Mouse (Mus musculus): Measurements from ENCODE around the gene Tbce. TPM values are rescaled to one million over a fixed set of nuclear protein-coding genes. Genes with fewer than 3 reads are reported as not detected.

Tbce gene
- 53.8 and 56.7 TPM in 2 replicates for polyA plus RNA-seq (2015; fragmentation: Nextera tagmentation; extraction: Ambion mirVana)

- peak within 1 kb of the TSS; percentile 77 for H3K9ac ChIP-seq
- H3K4me3 ChIP-seq (replicated peaks) = peak within 1 kb of the TSS; percentile 78
- H3K36me3 ChIP-seq = no peaks in the 10 kb centered on the region
- ATAC-seq (ENCODE audit: insufficient number of reproducible peaks, low FRiP score, low TSS enrichment, low read depth) = peak; percentile 93
- H3K9me3 ChIP-seq (replicated peaks) = no peaks in the 10 kb centered on the region
- peak within 1 kb of the TSS; percentile 87 for H3K4me2 ChIP-seq (replicated peaks)
- WGBS = under 1% methylated on average over 35 of the region's 35 CpGs
- H3K4me1 ChIP-seq = peaks cover 13% of the 10 kb centered on the region
- H3K27ac ChIP-seq (replicated peaks) = peak within 1 kb of the TSS; percentile 96
- H3K27me3 ChIP-seq = no peaks in the 10 kb centered on the region
Measured at GRCm38 (mm10) chr13:14039292-14039965, at the start of gene Tbce. Tbce (minus strand) TSS chr13:14039638.

- no peak for ATAC-seq (ENCODE audit: insufficient number of reproducible peaks, low FRiP score, low TSS enrichment, low read depth)
- Histone ChIP-seq H3K4me1 (no peaks in the 10 kb centered on the region), H3K4me3 (replicated peaks) (no peak overlapping the region), H3K36me3 (0 out of 2 replicates have a peak, but pooled peaks cover 4% of the 10 kb centered on the region), H3K9ac (no peak overlapping the region), H3K9me3 (replicated peaks) (no peaks in the 10 kb centered on the region), H3K4me2 (replicated peaks) (no peak overlapping the region), H3K27me3 (no peaks in the 10 kb centered on the region), H3K27ac (replicated peaks) (no peak overlapping the region)
- WGBS = 85% methylated on average over 1 of the region's 1 CpGs
Measured at GRCm38 (mm10) chr13:14088669-14089068, 49.2 kb upstream of the Tbce start.

GRCm38 (mm10) chr13:14075326-14075725 lies 35.9 kb upstream of the Tbce start:
- Histone ChIP-seq H3K9me3 (replicated peaks) (no peaks in the 10 kb centered on the region), H3K4me2 (replicated peaks) (no peak overlapping the region), H3K4me1 (no peaks in the 10 kb centered on the region), H3K36me3 (peaks cover 6% of the 10 kb centered on the region; the same call in 1 of the 2 replicates), H3K27me3 (no peaks in the 10 kb centered on the region), H3K4me3 (replicated peaks) (no peak overlapping the region), H3K27ac (replicated peaks) (no peak overlapping the region), H3K9ac (no peak overlapping the region)
- WGBS = 91% methylated on average over 1 of the region's 1 CpGs
- no peak for ATAC-seq (ENCODE audit: insufficient number of reproducible peaks, low FRiP score, low TSS enrichment, low read depth)

GRCm38 (mm10) chr13:14074371-14074770 lies 34.9 kb upstream of the Tbce start:
- peaks cover 6% of the 10 kb centered on the region; the same call in 1 of the 2 replicates for H3K36me3 ChIP-seq
- no peak overlapping the region for H3K27ac ChIP-seq (replicated peaks)
- H3K4me2 ChIP-seq (replicated peaks) = no peak overlapping the region
- no peaks in the 10 kb centered on the region for H3K27me3 ChIP-seq
- ATAC-seq (ENCODE audit: insufficient number of reproducible peaks, low FRiP score, low TSS enrichment, low read depth) = no peak
- no peaks in the 10 kb centered on the region for H3K4me1 ChIP-seq
- WGBS = 96% methylated on average over 1 of the region's 1 CpGs
- H3K4me3 ChIP-seq (replicated peaks) = no peak overlapping the region
- no peak overlapping the region for H3K9ac ChIP-seq
- no peaks in the 10 kb centered on the region for H3K9me3 ChIP-seq (replicated peaks)

GRCm38 (mm10) chr13:14069291-14069690 lies 29.9 kb upstream of the Tbce start:
- 90% methylated on average over 1 of the region's 1 CpGs for WGBS
- no peak overlapping the region for H3K4me2 ChIP-seq (replicated peaks)
- peaks cover 6% of the 10 kb centered on the region; the same call in 1 of the 2 replicates for H3K36me3 ChIP-seq

GRCm38 (mm10) chr13:14068035-14068434 lies 28.6 kb upstream of the Tbce start:
- no peak overlapping the region for H3K27ac ChIP-seq (replicated peaks)
- H3K4me1 ChIP-seq = peaks cover 5% of the 10 kb centered on the region; the same call in 1 of the 2 replicates
- H3K9me3 ChIP-seq (replicated peaks) = no peaks in the 10 kb centered on the region
- H3K9ac ChIP-seq = no peak overlapping the region
- ATAC-seq (ENCODE audit: insufficient number of reproducible peaks, low FRiP score, low TSS enrichment, low read depth) = no peak
- H3K4me2 ChIP-seq (replicated peaks) = no peak overlapping the region
- H3K4me3 ChIP-seq (replicated peaks) = no peak overlapping the region
- peaks cover 6% of the 10 kb centered on the region; the same call in 1 of the 2 replicates for H3K36me3 ChIP-seq
- H3K27me3 ChIP-seq = no peaks in the 10 kb centered on the region

More at GRCm38 (mm10) chr13:14069291-14069690, 29.9 kb upstream of the Tbce start:
- Histone ChIP-seq H3K27ac (replicated peaks) (no peak overlapping the region), H3K9ac (no peak overlapping the region), H3K4me1 (peaks cover 5% of the 10 kb centered on the region; the same call in 1 of the 2 replicates), H3K4me3 (replicated peaks) (no peak overlapping the region), H3K9me3 (replicated peaks) (no peaks in the 10 kb centered on the region), H3K27me3 (no peaks in the 10 kb centered on the region)
- no peak for ATAC-seq (ENCODE audit: insufficient number of reproducible peaks, low FRiP score, low TSS enrichment, low read depth)

GRCm38 (mm10) chr13:14065701-14066100 lies 26.3 kb upstream of the Tbce start:
- Histone ChIP-seq H3K4me3 (replicated peaks) (no peak overlapping the region), H3K36me3 (peaks cover under 1% of the 10 kb centered on the region; the same call in 1 of the 2 replicates), H3K27me3 (no peaks in the 10 kb centered on the region), H3K4me1 (peaks cover 18% of the 10 kb centered on the region), H3K9ac (no peak overlapping the region), H3K4me2 (replicated peaks) (no peak overlapping the region), H3K27ac (replicated peaks) (no peak overlapping the region), H3K9me3 (replicated peaks) (no peaks in the 10 kb centered on the region)
- WGBS = 70% methylated on average over 1 of the region's 1 CpGs
- no peak for ATAC-seq (ENCODE audit: insufficient number of reproducible peaks, low FRiP score, low TSS enrichment, low read depth)

- H3K9me3 ChIP-seq (replicated peaks) = no peaks in the 10 kb centered on the region
- peak overlapping the region; percentile 63 for H3K4me2 ChIP-seq (replicated peaks)
- peak overlapping the region; percentile 98; the same call in 1 of the 2 replicates for H3K27ac ChIP-seq (replicated peaks)
- H3K4me3 ChIP-seq (replicated peaks) = peak overlapping the region; percentile 85
- peak overlapping the region; percentile 96 for H3K9ac ChIP-seq
- no peaks in the 10 kb centered on the region for H3K36me3 ChIP-seq
- ATAC-seq (ENCODE audit: insufficient number of reproducible peaks, low FRiP score, low TSS enrichment, low read depth) = no peak
- H3K27me3 ChIP-seq = no peaks in the 10 kb centered on the region
- 7% methylated on average over 9 of the region's 9 CpGs for WGBS
- H3K4me1 ChIP-seq = peaks cover 18% of the 10 kb centered on the region
Measured at GRCm38 (mm10) chr13:14065028-14065380, 25.6 kb upstream of the Tbce start.

GRCm38 (mm10) chr13:14064341-14065027 lies 25.0 kb upstream of the Tbce start:
- H3K27me3 ChIP-seq = no peaks in the 10 kb centered on the region
- no peaks in the 10 kb centered on the region for H3K9me3 ChIP-seq (replicated peaks)
- H3K9ac ChIP-seq = peak overlapping the region; percentile 96
- H3K4me2 ChIP-seq (replicated peaks) = peak overlapping the region; percentile 63
- H3K36me3 ChIP-seq = no peaks in the 10 kb centered on the region
- WGBS = under 1% methylated on average over 65 of the region's 65 CpGs
- ATAC-seq (ENCODE audit: insufficient number of reproducible peaks, low FRiP score, low TSS enrichment, low read depth) = no peak
- H3K4me3 ChIP-seq (replicated peaks) = peak overlapping the region; percentile 85
- peaks cover 18% of the 10 kb centered on the region for H3K4me1 ChIP-seq
- H3K27ac ChIP-seq (replicated peaks) = peak overlapping the region; percentile 98

GRCm38 (mm10) chr13:14063942-14064271 lies 24.5 kb upstream of the Tbce start:
- peak; percentile 53 for ATAC-seq (ENCODE audit: insufficient number of reproducible peaks, low FRiP score, low TSS enrichment, low read depth)
- Histone ChIP-seq H3K27ac (replicated peaks) (peak overlapping the region; percentile 98), H3K4me1 (peaks cover 18% of the 10 kb centered on the region), H3K9ac (peak overlapping the region; percentile 96), H3K4me2 (replicated peaks) (peak overlapping the region; percentile 63), H3K36me3 (peaks cover 2% of the 10 kb centered on the region; the same call in 1 of the 2 replicates), H3K9me3 (replicated peaks) (no peaks in the 10 kb centered on the region), H3K4me3 (replicated peaks) (peak overlapping the region; percentile 85), H3K27me3 (no peaks in the 10 kb centered on the region)
- 0% methylated on average over 27 of the region's 31 CpGs for WGBS

GRCm38 (mm10) chr13:14063013-14063941 lies 23.8 kb upstream of the Tbce start, which contains the start of the genes Arid4b and Ggps1:
Arid4b (plus strand) TSS chr13:14063232.
Ggps1 (minus strand) TSS chr13:14063488.
- H3K9me3 ChIP-seq (replicated peaks) = no peaks in the 10 kb centered on the region
- WGBS = under 1% methylated on average over 63 of the region's 64 CpGs
- H3K27ac ChIP-seq (replicated peaks) = peak within 1 kb of the TSS; percentile 98

More at GRCm38 (mm10) chr13:14063013-14063941, 23.8 kb upstream of the Tbce start, which contains the start of the genes Arid4b and Ggps1:
- peak; percentile 99 for ATAC-seq (ENCODE audit: insufficient number of reproducible peaks, low FRiP score, low TSS enrichment, low read depth)
- peaks cover 18% of the 10 kb centered on the region for H3K4me1 ChIP-seq
- H3K36me3 ChIP-seq = peaks cover 3% of the 10 kb centered on the region; the same call in 1 of the 2 replicates
- peak within 1 kb of the TSS; percentile 85 for H3K4me3 ChIP-seq (replicated peaks)
- H3K27me3 ChIP-seq = no peaks in the 10 kb centered on the region
- H3K9ac ChIP-seq = peak within 1 kb of the TSS; percentile 96
- H3K4me2 ChIP-seq (replicated peaks) = peak within 1 kb of the TSS; percentile 63
